Mouse (Mus musculus): Measurements from ENCODE around the gene Zmiz2. TPM values are rescaled to one million over a fixed set of nuclear protein-coding genes. Genes with fewer than 3 reads are reported as not detected.
A peak's percentile ranks its signal among the peaks of the same experiment; 100 is the strongest.

Gene Zmiz2
- total and polyA plus RNA-seq, 3 experiments: 10.6 to 238 (median 46.3) TPM

GRCm38 (mm10) chr11:6389483-6389921 is 628 bp downstream of the Zmiz2 start:
- peak overlapping the region; percentile 80 for H3K27ac ChIP-seq (ENCODE audit: insufficient read depth, low read depth)
- TF ChIP-seq USF1 (IDR thresholded peaks at IDR 0.05; ENCODE audit: low read depth, low read length) (no peak), GABPA (IDR thresholded peaks at IDR 0.05; ENCODE audit: insufficient replicate concordance, low read depth, low read length) (no peak), MAFK (IDR thresholded peaks at IDR 0.05; ENCODE audit: insufficient replicate concordance, low read length) (no peak), NELFE (IDR thresholded peaks at IDR 0.05; ENCODE audit: low read depth, low read length) (0 out of 2 replicates have a peak, but pooled peaks have one; percentile 4), USF2 (conservative IDR thresholded peaks at IDR 0.05; ENCODE audit: low read depth, low read length) (no peak), MAZ (IDR thresholded peaks at IDR 0.05; ENCODE audit: low read depth, low read length) (no peak), BHLHE40 (IDR thresholded peaks at IDR 0.05; ENCODE audit: low read depth, low read length) (peak; percentile 41), JUN (IDR thresholded peaks at IDR 0.05; ENCODE audit: insufficient read depth, low read depth, low read length) (no peak), E2F4 (IDR thresholded peaks at IDR 0.05; ENCODE audit: insufficient replicate concordance, low read depth, low read length) (no peak), POLR2A (IDR thresholded peaks at IDR 0.05; ENCODE audit: low read depth, low read length) (no peak), CHD1 (IDR thresholded peaks at IDR 0.05; ENCODE audit: low read depth, low read length) (no peak), ZKSCAN1 (IDR thresholded peaks at IDR 0.05; ENCODE audit: borderline replicate concordance, low read depth, low read length) (no peak), ZMIZ1 (IDR thresholded peaks at IDR 0.05; ENCODE audit: low read depth, low read length) (0 out of 2 replicates have a peak, but pooled peaks have one; percentile 55), MYC (IDR thresholded peaks at IDR 0.05; ENCODE audit: low read depth, low read length) (no peak), POLR2AphosphoS2 (IDR thresholded peaks at IDR 0.05; ENCODE audit: low read depth, low read length) (no peak), ZNF384 (IDR thresholded peaks at IDR 0.05; ENCODE audit: low read depth, low read length) (no peak), MXI1 (IDR thresholded peaks at IDR 0.05; ENCODE audit: low read depth, low read length) (no peak; the same call in 1 of the 2 replicates), TCF12 (IDR thresholded peaks at IDR 0.05; ENCODE audit: low read depth, low read length) (no peak), PAX5 (IDR thresholded peaks at IDR 0.05; ENCODE audit: low read length) (no peak), RAD21 (IDR thresholded peaks at IDR 0.05; ENCODE audit: low read depth, low read length) (no peak), MAX (IDR thresholded peaks at IDR 0.05; ENCODE audit: low read length) (peak; percentile 48; the same call in 1 of the 2 replicates), MEF2A (IDR thresholded peaks at IDR 0.05; ENCODE audit: borderline replicate concordance, low read depth, low read length) (no peak), NRF1 (IDR thresholded peaks at IDR 0.05; ENCODE audit: low read depth, low read length) (no peak), SMC3 (IDR thresholded peaks at IDR 0.05; ENCODE audit: low read depth, low read length) (no peak), RCOR1 (conservative IDR thresholded peaks at IDR 0.05; ENCODE audit: low read depth, low read length) (no peak), ZC3H11A (IDR thresholded peaks at IDR 0.05; ENCODE audit: low read depth, low read length) (no peak), UBTF (IDR thresholded peaks at IDR 0.05; ENCODE audit: low read depth, low read length) (no peak), CHD2 (IDR thresholded peaks at IDR 0.05; ENCODE audit: low read length) (no peak), EP300 (IDR thresholded peaks at IDR 0.05; ENCODE audit: low read length) (no peak), SIN3A (IDR thresholded peaks at IDR 0.05; ENCODE audit: low read length) (peak; percentile 30), ETS1 (conservative IDR thresholded peaks at IDR 0.05; ENCODE audit: low read depth, low read length) (no peak), TBP (conservative IDR thresholded peaks at IDR 0.05; ENCODE audit: low read depth, low read length) (no peak), IRF4 (IDR thresholded peaks at IDR 0.05; ENCODE audit: low read depth, low read length) (no peak), CTCF (conservative IDR thresholded peaks at IDR 0.05 in 1 of 2, IDR thresholded peaks at IDR 0.05 in 1 of 2; ENCODE audit: low read depth in 2 of 2, low read length in 2 of 2) (no peak), KAT2A (IDR thresholded peaks at IDR 0.05; ENCODE audit: insufficient replicate concordance, low read length) (no peak), ELF1 (IDR thresholded peaks at IDR 0.05; ENCODE audit: low read depth, low read length) (no peak), HCFC1 (IDR thresholded peaks at IDR 0.05; ENCODE audit: low read depth, low read length) (no peak), JUND (conservative IDR thresholded peaks at IDR 0.05; ENCODE audit: low read depth, low read length) (no peak)
- peaks cover 48% of the 10 kb centered on the region for H3K79me2 ChIP-seq (replicated peaks; ENCODE audit: control insufficient read depth, extremely low read depth, insufficient read depth, poor library complexity, severe bottlenecking)
- H3K27me3 ChIP-seq (replicated peaks): no peaks in the 10 kb centered on the region
- peak overlapping the region; percentile 73 for H3K4me2 ChIP-seq (ENCODE audit: insufficient read depth, low read depth, poor library complexity, severe bottlenecking)
- H3K4me3 ChIP-seq (replicated peaks in 1 of 3; ENCODE audit: low read depth in 2 of 3, low read length in 2 of 3, poor library complexity in 1 of 3): peak overlapping the region; percentile 76 to 99 (median 79)
- in situ Hi-C loops (cut with MboI; ENCODE audit: low pct_ligation_motif_present, low pct_unique_long_range_greater_than_20kb, low sequenced_read_pairs): no loop called here
- DNase-seq (ENCODE audit: extremely low read depth): peak; percentile 20
- dilution Hi-C loops (cut with MboI; ENCODE audit: extremely low pct_ligation_motif_present, extremely low pct_unique_long_range_greater_than_20kb, low sequenced_read_pairs): no loop called here
- peak overlapping the region; percentile 53 for H3K9ac ChIP-seq (ENCODE audit: insufficient read depth, low read depth)
- H3K36me3 ChIP-seq (replicated peaks in 1 of 2; ENCODE audit: control insufficient read depth in 1 of 2, insufficient read depth in 1 of 2, low read length in 1 of 2): peaks cover 7 to 23% of the 10 kb centered on the region in 2 experiments
- no peaks in the 10 kb centered on the region for H3K9me3 ChIP-seq (replicated peaks; ENCODE audit: low read length)
- peaks cover 16 to 41% of the 10 kb centered on the region in 2 experiments for H3K4me1 ChIP-seq (ENCODE audit: control insufficient read depth in 1 of 2, insufficient read depth in 2 of 2)
